Mouse (Mus musculus) neural tube, postnatal 0 days (tissue): Measurements from ENCODE around the gene Mast3. TPM values are rescaled to one million over a fixed set of nuclear protein-coding genes. Genes with fewer than 3 reads are reported as not detected.

Source experiments
- microRNA-seq: library from miRNA; unstranded; fragments of <30 nt; microRNA quantifications from one replicate; pipeline ENCODE4, GENCODE M21; 2016
- polyA plus RNA-seq: library from polyadenylated mRNA; unstranded; fragments of >200 nt; fragmentation: Nextera tagmentation; extraction: Ambion mirVana; gene quantifications from 2 replicates; pipeline ENCODE4 v1.2.1, GENCODE M21; 2015

Gene Mast3
- polyA plus RNA-seq = 18.3 and 21.3 TPM in 2 replicates

GRCm38 (mm10) chr8:70804481-70805206, at the start of gene Mast3:
Gene Mast3, minus strand, starts transcription at chr8:70805054.

GRCm38 (mm10) chr8:70839408-70840351, 34.8 kb upstream of the Mast3 start, which contains the start of gene Arrdc2:
Gene Arrdc2, minus strand, starts transcription at chr8:70839720.

GRCm38 (mm10) chr8:70808239-70808638, 3.4 kb upstream of the Mast3 start, which contains the start of gene Il12rb1:
Gene Il12rb1, plus strand, starts transcription at chr8:70808449.

GRCm38 (mm10) chr8:70776496-70777444, 28.1 kb downstream of the Mast3 start, which contains the start of gene Pik3r2:
Gene Pik3r2, minus strand, starts transcription at chr8:70776713.

GRCm38 (mm10) chr8:70760775-70761406, 44.0 kb downstream of the Mast3 start, which contains the start of gene Mpv17l2:
Gene Mpv17l2, minus strand, starts transcription at chr8:70760946.

GRCm38 (mm10) chr8:70754043-70754870, 50.6 kb downstream of the Mast3 start, which contains the start of gene Rab3a:
Gene Rab3a, plus strand, starts transcription at chr8:70754679.

Small RNA genes lying within 50 kb of the gene (microRNA-seq; reads per million reads assigned to microRNA genes)
- 0.87 reads per million for gene Mir7240

Other genes starting within 250 kb of the Mast3 start
- gene Isyna1, start 210.7 kb downstream of the Mast3 start, polyA plus RNA-seq = 113 TPM in 2 replicates
- gene Ssbp4, start 196.2 kb downstream of the Mast3 start, polyA plus RNA-seq = 221 and 251 TPM in 2 replicates
- gene Lrrc25, start 188.9 kb downstream of the Mast3 start, polyA plus RNA-seq = 2.3 and 2.5 TPM in 2 replicates
- 0.55 and 0.79 TPM in 2 replicates for gene Gdf15, start 172.6 kb downstream of the Mast3 start, polyA plus RNA-seq
- gene Pgpep1, start 144.7 kb downstream of the Mast3 start, polyA plus RNA-seq = 72.8 and 79.8 TPM in 2 replicates
- 194 and 204 TPM in 2 replicates for gene Lsm4, start 131.8 kb downstream of the Mast3 start, polyA plus RNA-seq
- gene Jund, start 106.1 kb downstream of the Mast3 start, polyA plus RNA-seq = 107 and 140 TPM in 2 replicates
- 0.03 TPM in 1 of 2 replicates, not detected in the other for gene Iqcn, start 101.6 kb downstream of the Mast3 start, polyA plus RNA-seq
- gene Gm3336, start 86.5 kb downstream of the Mast3 start, polyA plus RNA-seq = not detected in 2 replicates
- 0.12 and 0.14 TPM in 2 replicates for gene Pde4c, start 81.3 kb downstream of the Mast3 start, polyA plus RNA-seq
- gene Rab3a, start 50.4 kb downstream of the Mast3 start, polyA plus RNA-seq = 832 and 885 TPM in 2 replicates
- 50.0 and 53.0 TPM in 2 replicates for gene Mpv17l2, start 44.1 kb downstream of the Mast3 start, polyA plus RNA-seq
- 81.0 and 96.3 TPM in 2 replicates for gene Pik3r2, start 28.3 kb downstream of the Mast3 start, polyA plus RNA-seq
- 0.09 and 0.14 TPM in 2 replicates for gene Il12rb1, start 3.4 kb upstream of the Mast3 start, polyA plus RNA-seq
- gene Arrdc2, start 34.7 kb upstream of the Mast3 start, polyA plus RNA-seq = 5.3 and 5.8 TPM in 2 replicates
- gene Kcnn1, start 58.2 kb upstream of the Mast3 start, polyA plus RNA-seq = 9.4 and 10.1 TPM in 2 replicates
- 134 and 163 TPM in 2 replicates for gene Ccdc124, start 68.9 kb upstream of the Mast3 start, polyA plus RNA-seq
- 5.6 and 5.9 TPM in 2 replicates for gene Slc5a5, start 87.7 kb upstream of the Mast3 start, polyA plus RNA-seq
- gene Rpl18a, start 92.4 kb upstream of the Mast3 start, polyA plus RNA-seq = 2,423 and 2,642 TPM in 2 replicates
- gene Map1s, start 100.9 kb upstream of the Mast3 start, polyA plus RNA-seq = 49.9 and 57.3 TPM in 2 replicates